Mouse (Mus musculus): ENCODE measurements at regions not wholly inside any gene's neighbourhood (a gene's known extent, or its start where the extent isn't known, plus 50 kb on each side); places are given as distances from the start of the nearest gene placed in this dataset.

DNA sequence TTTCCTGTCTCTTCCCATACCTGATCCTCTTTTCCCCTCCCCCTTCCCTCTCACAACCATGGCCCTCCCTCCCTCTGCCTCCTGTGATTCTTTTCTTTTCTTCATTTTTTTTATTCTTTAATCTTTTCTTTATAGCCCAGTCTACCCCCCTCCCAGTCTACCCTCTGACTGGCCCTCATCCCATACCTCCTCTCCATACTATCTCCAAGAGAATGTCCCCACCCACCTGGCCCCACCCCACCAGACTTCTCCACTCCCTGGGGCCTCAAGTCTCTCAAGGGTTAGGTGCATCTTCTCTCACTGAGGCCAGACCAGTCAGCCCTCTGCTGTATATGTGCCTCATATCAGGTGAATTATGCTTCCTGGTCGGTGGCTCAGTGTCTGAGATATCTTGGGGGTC lies 61.9 kb upstream of the Gm49339 start:
- no peak overlapping the region; the same call in 1 of the 2 replicates for H3K27ac ChIP-seq (ENCODE audit: insufficient read depth, low read length)
- TF ChIP-seq CTCF (IDR thresholded peaks at IDR 0.05; ENCODE audit: low read depth, low read length) (no peak), EP300 (IDR thresholded peaks at IDR 0.05; ENCODE audit: insufficient read depth, low read depth, low read length) (no peak), POLR2A (IDR thresholded peaks at IDR 0.05; ENCODE audit: insufficient read depth, low read length) (no peak)

GRCm38 (mm10) chr10:51422501-51422900 lies 57.9 kb upstream of the Gm49339 start:
- H3K4me1 ChIP-seq (ENCODE audit: control insufficient read depth, insufficient read depth, low read length): peaks cover 3% of the 10 kb centered on the region
- TF ChIP-seq CTCF (IDR thresholded peaks at IDR 0.05; ENCODE audit: low read depth, low read length): no peak
- no peak for TF ChIP-seq POLR2A (IDR thresholded peaks at IDR 0.05; ENCODE audit: insufficient read depth, low read length)
- TF ChIP-seq EP300 (IDR thresholded peaks at IDR 0.05; ENCODE audit: insufficient read depth, low read depth, low read length): no peak
- H3K36me3 ChIP-seq (ENCODE audit: control insufficient read depth, insufficient read depth, low read length, poor library complexity, severe bottlenecking): no peaks in the 10 kb centered on the region
- H3K4me3 ChIP-seq (ENCODE audit: low read depth, low read length): no peak overlapping the region
- no peaks in the 10 kb centered on the region for H3K27me3 ChIP-seq (ENCODE audit: control insufficient read depth, insufficient read depth, low read length, poor library complexity, severe bottlenecking)
- no peak overlapping the region for H3K27ac ChIP-seq (ENCODE audit: insufficient read depth, low read length)
- H3K9me3 ChIP-seq (replicated peaks; ENCODE audit: control insufficient read depth, insufficient read depth, low read length, poor library complexity, severe bottlenecking): no peaks in the 10 kb centered on the region
- H3K9ac ChIP-seq (ENCODE audit: low read depth, poor library complexity, severe bottlenecking): no peak overlapping the region

More for the DNA sequence above, 61.9 kb upstream of the Gm49339 start:
- H3K9ac ChIP-seq (ENCODE audit: low read depth, poor library complexity, severe bottlenecking): no peak overlapping the region
- no peaks in the 10 kb centered on the region for H3K9me3 ChIP-seq (replicated peaks; ENCODE audit: control insufficient read depth, insufficient read depth, low read length, poor library complexity, severe bottlenecking)
- no peaks in the 10 kb centered on the region for H3K27me3 ChIP-seq (ENCODE audit: control insufficient read depth, insufficient read depth, low read length, poor library complexity, severe bottlenecking)
- H3K36me3 ChIP-seq (ENCODE audit: control insufficient read depth, insufficient read depth, low read length, poor library complexity, severe bottlenecking): no peaks in the 10 kb centered on the region
- peaks cover 3% of the 10 kb centered on the region for H3K4me1 ChIP-seq (ENCODE audit: control insufficient read depth, insufficient read depth, low read length)
- no peak overlapping the region for H3K4me3 ChIP-seq (ENCODE audit: low read depth, low read length)
